14 mouse cellular contexts compared by ENCODE assay signal in genomic region chrX:73949341-73949740, GRCm38 (mm10). TPM values are rescaled to one million over a fixed set of nuclear protein-coding genes. Genes with fewer than 3 reads are reported as not detected.
DNase-seq lines count a peak whose midpoint lies in the region; ATAC-seq and TF ChIP-seq lines count a peak whose summit lies in the region.
"Had no signal": no experiment of that assay in that cellular context is flagged by ENCODE, and none has a peak within 500 bp of the region (broad histone marks: within the 10 kb centered on the region; RNA-seq: fewer than 3 reads in every experiment).

No protein-coding gene starts in this region.

- H3K4me1 ChIP-seq in forebrain, embryonic 15.5 days, result no peaks in the 10 kb centered on the region
- no peaks in the 10 kb centered on the region for H3K4me1 ChIP-seq in forebrain, embryonic 14.5 days (ENCODE audit: control insufficient read depth, insufficient read depth, low read length)
- no peaks in the 10 kb centered on the region for H3K4me1 ChIP-seq in intestine, embryonic 15.5 days (replicated peaks)
- H3K4me1 ChIP-seq in intestine, postnatal 0 days (replicated peaks; ENCODE audit: control insufficient read depth, insufficient read depth, low read length), result no peaks in the 10 kb centered on the region
- no peaks in the 10 kb centered on the region for H3K4me1 ChIP-seq in lung, embryonic 16.5 days (replicated peaks; ENCODE audit: control insufficient read depth, insufficient read depth, low read length)
- no peaks in the 10 kb centered on the region for H3K4me1 ChIP-seq in lung, postnatal 0 days (ENCODE audit: insufficient read depth, low read depth, low read length)
- H3K4me1 ChIP-seq in neural tube, embryonic 12.5 days, result no peaks in the 10 kb centered on the region
- H3K4me1 ChIP-seq: embryonic facial prominence, embryonic 10.5 days; heart, embryonic 13.5 days had no signal

- peak; percentile 31; the same call in 1 of the 2 replicates for ATAC-seq in forebrain, embryonic 15.5 days (replicated peaks)
- no peak for ATAC-seq in forebrain, embryonic 14.5 days
- peak; percentile 9; the same call in 1 of the 2 replicates for ATAC-seq in intestine, embryonic 15.5 days
- no peak for ATAC-seq in intestine, postnatal 0 days
- peak; percentile 34; the same call in 1 of the 2 replicates for ATAC-seq in lung, embryonic 16.5 days (ENCODE audit: low read depth)
- no peak for ATAC-seq in lung, postnatal 0 days
- peak; percentile 46 for ATAC-seq in neural tube, embryonic 12.5 days (ENCODE audit: low FRiP score, low read depth)

- no peaks in the 10 kb centered on the region for H3K9me3 ChIP-seq in forebrain, embryonic 15.5 days
- no peaks in the 10 kb centered on the region for H3K9me3 ChIP-seq in forebrain, embryonic 14.5 days (replicated peaks; ENCODE audit: control insufficient read depth, low read length)
- no peaks in the 10 kb centered on the region for H3K9me3 ChIP-seq in intestine, embryonic 15.5 days
- no peaks in the 10 kb centered on the region for H3K9me3 ChIP-seq in intestine, postnatal 0 days (ENCODE audit: control insufficient read depth)
- H3K9me3 ChIP-seq in lung, embryonic 16.5 days (ENCODE audit: control insufficient read depth, low read length), result no peaks in the 10 kb centered on the region
- no peaks in the 10 kb centered on the region for H3K9me3 ChIP-seq in lung, postnatal 0 days (ENCODE audit: low read length)
- no peaks in the 10 kb centered on the region for H3K9me3 ChIP-seq in neural tube, embryonic 12.5 days
- H3K9me3 ChIP-seq: embryonic facial prominence, embryonic 10.5 days; G1E; heart, embryonic 13.5 days had no signal

- 88% methylated on average over 10 of the region's 10 CpGs for WGBS in forebrain, embryonic 15.5 days
- WGBS in forebrain, embryonic 14.5 days, result 91% methylated on average over 10 of the region's 10 CpGs
- WGBS in intestine, embryonic 15.5 days, result 91% methylated on average over 10 of the region's 10 CpGs
- 95% methylated on average over 10 of the region's 10 CpGs for WGBS in intestine, postnatal 0 days
- 89% methylated on average over 10 of the region's 10 CpGs for WGBS in lung, embryonic 16.5 days
- 87% methylated on average over 10 of the region's 10 CpGs for WGBS in lung, postnatal 0 days
- WGBS in neural tube, embryonic 12.5 days, result 92% methylated on average over 10 of the region's 10 CpGs

- H3K4me3 ChIP-seq in forebrain, embryonic 15.5 days, result no peak overlapping the region
- no peak overlapping the region for H3K4me3 ChIP-seq in forebrain, embryonic 14.5 days (ENCODE audit: low read depth, low read length)
- H3K4me3 ChIP-seq in intestine, embryonic 15.5 days (replicated peaks), result no peak overlapping the region
- no peak overlapping the region for H3K4me3 ChIP-seq in intestine, postnatal 0 days (ENCODE audit: low read depth, low read length)
- no peak overlapping the region for H3K4me3 ChIP-seq in lung, embryonic 16.5 days (ENCODE audit: low read length)
- no peak overlapping the region for H3K4me3 ChIP-seq in lung, postnatal 0 days (ENCODE audit: low read depth, low read length)
- H3K4me3 ChIP-seq in neural tube, embryonic 12.5 days, result no peak overlapping the region
- H3K4me3 ChIP-seq: embryonic facial prominence, embryonic 10.5 days; gastrocnemius, adult 2 months; heart, embryonic 13.5 days had no signal

- peaks cover 79% of the 10 kb centered on the region for H3K36me3 ChIP-seq in forebrain, embryonic 15.5 days
- H3K36me3 ChIP-seq in forebrain, embryonic 14.5 days (ENCODE audit: control insufficient read depth, insufficient read depth, low read length), result peaks cover 94% of the 10 kb centered on the region
- peaks cover 28% of the 10 kb centered on the region for H3K36me3 ChIP-seq in intestine, embryonic 15.5 days
- H3K36me3 ChIP-seq in intestine, postnatal 0 days (ENCODE audit: control insufficient read depth, insufficient read depth), result peaks cover 65% of the 10 kb centered on the region
- peaks cover 51% of the 10 kb centered on the region for H3K36me3 ChIP-seq in lung, embryonic 16.5 days (ENCODE audit: control insufficient read depth, insufficient read depth, low read length)
- peaks cover 7% of the 10 kb centered on the region; the same call in 1 of the 2 replicates for H3K36me3 ChIP-seq in lung, postnatal 0 days (ENCODE audit: insufficient read depth, low read length)
- peaks cover 90% of the 10 kb centered on the region for H3K36me3 ChIP-seq in neural tube, embryonic 12.5 days

- no peak for TF ChIP-seq CTCF in intestine, postnatal 0 days (IDR thresholded peaks at IDR 0.05; ENCODE audit: low read depth)
- TF ChIP-seq CTCF in lung, postnatal 0 days (IDR thresholded peaks at IDR 0.05), result no peak

- no peak overlapping the region for H3K27ac ChIP-seq in forebrain, embryonic 15.5 days (replicated peaks)
- H3K27ac ChIP-seq in forebrain, embryonic 14.5 days (ENCODE audit: low read depth, low read length), result no peak overlapping the region
- no peak overlapping the region for H3K27ac ChIP-seq in intestine, embryonic 15.5 days
- no peak overlapping the region for H3K27ac ChIP-seq in intestine, postnatal 0 days (ENCODE audit: low read depth, low read length)
- H3K27ac ChIP-seq in lung, embryonic 16.5 days (ENCODE audit: low read length), result no peak overlapping the region
- no peak overlapping the region for H3K27ac ChIP-seq in lung, postnatal 0 days (ENCODE audit: low read length)
- H3K27ac ChIP-seq in neural tube, embryonic 12.5 days, result no peak overlapping the region
- H3K27ac ChIP-seq: embryonic facial prominence, embryonic 10.5 days; gastrocnemius, adult 2 months; heart, embryonic 13.5 days; hindbrain, embryonic 14.5 days had no signal

- no peak overlapping the region for H3K9ac ChIP-seq in forebrain, embryonic 15.5 days (replicated peaks)
- H3K9ac ChIP-seq in forebrain, embryonic 14.5 days (ENCODE audit: low read length), result no peak overlapping the region
- no peak overlapping the region for H3K9ac ChIP-seq in intestine, embryonic 15.5 days
- no peak overlapping the region for H3K9ac ChIP-seq in intestine, postnatal 0 days (ENCODE audit: low read depth, low read length)
- no peak overlapping the region for H3K9ac ChIP-seq in lung, embryonic 16.5 days (ENCODE audit: low read length)
- no peak overlapping the region for H3K9ac ChIP-seq in lung, postnatal 0 days (replicated peaks; ENCODE audit: low read depth)
- H3K9ac ChIP-seq in neural tube, embryonic 12.5 days, result no peak overlapping the region
- H3K9ac ChIP-seq: heart, embryonic 13.5 days; hindbrain, embryonic 14.5 days had no signal

- TF ChIP-seq EP300 in lung, postnatal 0 days (IDR thresholded peaks at IDR 0.05), result no peak

- no peak overlapping the region for H3K4me2 ChIP-seq in forebrain, embryonic 15.5 days (replicated peaks)
- H3K4me2 ChIP-seq in forebrain, embryonic 14.5 days (ENCODE audit: low read length), result no peak overlapping the region
- no peak overlapping the region for H3K4me2 ChIP-seq in intestine, embryonic 15.5 days (replicated peaks)
- H3K4me2 ChIP-seq in intestine, postnatal 0 days (replicated peaks; ENCODE audit: low read depth), result no peak overlapping the region
- no peak overlapping the region for H3K4me2 ChIP-seq in lung, embryonic 16.5 days (ENCODE audit: low read depth, low read length)
- H3K4me2 ChIP-seq in lung, postnatal 0 days (replicated peaks; ENCODE audit: low read depth, low read length), result no peak overlapping the region
- H3K4me2 ChIP-seq in neural tube, embryonic 12.5 days (replicated peaks), result no peak overlapping the region
- H3K4me2 ChIP-seq: heart, embryonic 13.5 days; hindbrain, embryonic 14.5 days had no signal

- no peak for DNase-seq in forebrain, embryonic 14.5 days (ENCODE audit: low spot score)
- DNase-seq in lung, postnatal 0 days (ENCODE audit: low spot score), result no peak
- no peak for DNase-seq in neural tube, embryonic 10.5 days (ENCODE audit: extremely low spot score, low spot score)
- DNase-seq: adrenal gland, adult 8-10 months had no signal

- no peaks in the 10 kb centered on the region for H3K27me3 ChIP-seq in forebrain, embryonic 15.5 days
- no peaks in the 10 kb centered on the region for H3K27me3 ChIP-seq in forebrain, embryonic 14.5 days (replicated peaks; ENCODE audit: control insufficient read depth, insufficient read depth, low read length)
- no peaks in the 10 kb centered on the region for H3K27me3 ChIP-seq in intestine, embryonic 15.5 days (replicated peaks)
- H3K27me3 ChIP-seq in intestine, postnatal 0 days (replicated peaks; ENCODE audit: control insufficient read depth, insufficient read depth, low read length), result no peaks in the 10 kb centered on the region
- H3K27me3 ChIP-seq in lung, embryonic 16.5 days (ENCODE audit: control insufficient read depth, insufficient read depth, low read depth, low read length), result no peaks in the 10 kb centered on the region
- H3K27me3 ChIP-seq in lung, postnatal 0 days (replicated peaks; ENCODE audit: insufficient read depth, low read length), result no peaks in the 10 kb centered on the region
- no peaks in the 10 kb centered on the region for H3K27me3 ChIP-seq in neural tube, embryonic 12.5 days (replicated peaks)
- H3K27me3 ChIP-seq: heart, embryonic 13.5 days had no signal

RNA-seq across cellular contexts. Expression of gene Hcfc1, which starts 16.8 kb away (rescaled TPM):
- polyA plus RNA-seq in forebrain, embryonic 15.5 days (2015; fragmentation: Nextera tagmentation; extraction: Ambion mirVana), result 59.4 and 61.6 TPM in 2 replicates
- polyA plus RNA-seq in forebrain, embryonic 14.5 days (2014; fragmentation: Nextera tagmentation; extraction: Ambion mirVana), result 58.3 and 61.1 TPM in 2 replicates
- polyA plus RNA-seq in intestine, embryonic 15.5 days (2015; fragmentation: Nextera tagmentation; extraction: Ambion mirVana), result 43.0 and 45.6 TPM in 2 replicates
- polyA plus RNA-seq in intestine, postnatal 0 days (2015; fragmentation: Nextera tagmentation; extraction: Ambion mirVana), result 19.0 and 22.6 TPM in 2 replicates
- 48.4 and 48.7 TPM in 2 replicates for polyA plus RNA-seq in lung, embryonic 16.5 days (2015; fragmentation: Nextera tagmentation; extraction: Ambion mirVana)
- polyA plus RNA-seq in lung, postnatal 0 days (2015; fragmentation: Nextera tagmentation; extraction: Ambion mirVana), result 19.0 and 22.8 TPM in 2 replicates
- 66.0 and 67.8 TPM in 2 replicates for polyA plus RNA-seq in neural tube, embryonic 12.5 days (2016; fragmentation: Nextera tagmentation; extraction: Ambion mirVana)

RNA-seq across cellular contexts. Expression of gene Renbp, which starts 18.7 kb away (rescaled TPM):
- polyA plus RNA-seq in forebrain, embryonic 15.5 days (2015; fragmentation: Nextera tagmentation; extraction: Ambion mirVana), result 8.3 and 9.3 TPM in 2 replicates
- polyA plus RNA-seq in forebrain, embryonic 14.5 days (2014; fragmentation: Nextera tagmentation; extraction: Ambion mirVana), result 8.9 and 9.3 TPM in 2 replicates
- polyA plus RNA-seq in intestine, embryonic 15.5 days (2015; fragmentation: Nextera tagmentation; extraction: Ambion mirVana), result 154 and 197 TPM in 2 replicates
- 788 and 922 TPM in 2 replicates for polyA plus RNA-seq in intestine, postnatal 0 days (2015; fragmentation: Nextera tagmentation; extraction: Ambion mirVana)
- polyA plus RNA-seq in lung, embryonic 16.5 days (2015; fragmentation: Nextera tagmentation; extraction: Ambion mirVana), result 43.7 and 43.9 TPM in 2 replicates
- 79.4 and 83.5 TPM in 2 replicates for polyA plus RNA-seq in lung, postnatal 0 days (2015; fragmentation: Nextera tagmentation; extraction: Ambion mirVana)
- polyA plus RNA-seq in neural tube, embryonic 12.5 days (2016; fragmentation: Nextera tagmentation; extraction: Ambion mirVana), result 16.9 and 17.6 TPM in 2 replicates

RNA-seq across cellular contexts. Expression of gene Naa10, which starts 27.6 kb away (rescaled TPM):
- 108 and 110 TPM in 2 replicates for polyA plus RNA-seq in forebrain, embryonic 15.5 days (2015; fragmentation: Nextera tagmentation; extraction: Ambion mirVana)
- 104 TPM in 2 replicates for polyA plus RNA-seq in forebrain, embryonic 14.5 days (2014; fragmentation: Nextera tagmentation; extraction: Ambion mirVana)
- 163 and 169 TPM in 2 replicates for polyA plus RNA-seq in intestine, embryonic 15.5 days (2015; fragmentation: Nextera tagmentation; extraction: Ambion mirVana)
- polyA plus RNA-seq in intestine, postnatal 0 days (2015; fragmentation: Nextera tagmentation; extraction: Ambion mirVana), result 76.6 and 76.7 TPM in 2 replicates
- 132 and 136 TPM in 2 replicates for polyA plus RNA-seq in lung, embryonic 16.5 days (2015; fragmentation: Nextera tagmentation; extraction: Ambion mirVana)
- polyA plus RNA-seq in lung, postnatal 0 days (2015; fragmentation: Nextera tagmentation; extraction: Ambion mirVana), result 54.6 and 55.3 TPM in 2 replicates
- polyA plus RNA-seq in neural tube, embryonic 12.5 days (2016; fragmentation: Nextera tagmentation; extraction: Ambion mirVana), result 112 and 114 TPM in 2 replicates

RNA-seq across cellular contexts. Expression of gene Arhgap4, which starts 27.7 kb away (rescaled TPM):
- 2.2 and 2.3 TPM in 2 replicates for polyA plus RNA-seq in forebrain, embryonic 15.5 days (2015; fragmentation: Nextera tagmentation; extraction: Ambion mirVana)
- polyA plus RNA-seq in forebrain, embryonic 14.5 days (2014; fragmentation: Nextera tagmentation; extraction: Ambion mirVana), result 1.3 and 2.0 TPM in 2 replicates
- 3.7 and 4.1 TPM in 2 replicates for polyA plus RNA-seq in intestine, embryonic 15.5 days (2015; fragmentation: Nextera tagmentation; extraction: Ambion mirVana)
- 2.5 and 2.7 TPM in 2 replicates for polyA plus RNA-seq in intestine, postnatal 0 days (2015; fragmentation: Nextera tagmentation; extraction: Ambion mirVana)
- polyA plus RNA-seq in lung, embryonic 16.5 days (2015; fragmentation: Nextera tagmentation; extraction: Ambion mirVana), result 3.1 and 3.5 TPM in 2 replicates
- polyA plus RNA-seq in lung, postnatal 0 days (2015; fragmentation: Nextera tagmentation; extraction: Ambion mirVana), result 1.9 and 2.3 TPM in 2 replicates
- polyA plus RNA-seq in neural tube, embryonic 12.5 days (2016; fragmentation: Nextera tagmentation; extraction: Ambion mirVana), result 2.4 and 3.1 TPM in 2 replicates

RNA-seq across cellular contexts. Expression of gene L1cam, which starts 53.4 kb away (rescaled TPM):
- polyA plus RNA-seq in forebrain, embryonic 15.5 days (2015; fragmentation: Nextera tagmentation; extraction: Ambion mirVana), result 66.5 and 78.2 TPM in 2 replicates
- polyA plus RNA-seq in forebrain, embryonic 14.5 days (2014; fragmentation: Nextera tagmentation; extraction: Ambion mirVana), result 53.6 and 77.2 TPM in 2 replicates
- polyA plus RNA-seq in intestine, embryonic 15.5 days (2015; fragmentation: Nextera tagmentation; extraction: Ambion mirVana), result 9.0 and 9.4 TPM in 2 replicates
- polyA plus RNA-seq in intestine, postnatal 0 days (2015; fragmentation: Nextera tagmentation; extraction: Ambion mirVana), result 3.1 and 3.2 TPM in 2 replicates
- 3.2 and 4.3 TPM in 2 replicates for polyA plus RNA-seq in lung, embryonic 16.5 days (2015; fragmentation: Nextera tagmentation; extraction: Ambion mirVana)
- 0.86 and 0.98 TPM in 2 replicates for polyA plus RNA-seq in lung, postnatal 0 days (2015; fragmentation: Nextera tagmentation; extraction: Ambion mirVana)
- 46.2 and 67.5 TPM in 2 replicates for polyA plus RNA-seq in neural tube, embryonic 12.5 days (2016; fragmentation: Nextera tagmentation; extraction: Ambion mirVana)

Comparison
In these comparisons a context has a peak if more than half of its experiments do, and no peak if none do; other contexts are left out.
1. ATAC-seq: peak in forebrain, embryonic 15.5 days (single experiment), intestine, embryonic 15.5 days (single experiment), lung, embryonic 16.5 days (single experiment) and neural tube, embryonic 12.5 days (single experiment); none in forebrain, embryonic 14.5 days (single experiment), intestine, postnatal 0 days (single experiment) and lung, postnatal 0 days (single experiment).